Mouse (Mus musculus): ENCODE data around the gene Ralgapb. TPM values are rescaled to one million over a fixed set of nuclear protein-coding genes. Genes with fewer than 3 reads are reported as not detected.

Gene Ralgapb
- total and polyA plus RNA-seq, 3 experiments: 14.6 to 34.5 (median 33.7) TPM

- WGBS: 89% methylated on average over 7 of the region's 7 CpGs
- intact Hi-C loops (cut with DNase I): no loop called here
- Histone ChIP-seq H3K27me3 (ENCODE audit: control insufficient read depth, insufficient read depth, low read length) (no peaks in the 10 kb centered on the region), H3K27ac (peak overlapping the region; percentile 16; the same call in 1 of the 2 replicates), H3K4me3 (no peak overlapping the region), H3K36me3 (ENCODE audit: control insufficient read depth, insufficient read depth, low read length) (no peaks in the 10 kb centered on the region), H3K79me2 (replicated peaks; ENCODE audit: control insufficient read depth, insufficient read depth, low read length) (no peaks in the 10 kb centered on the region), H3K4me1 (ENCODE audit: control insufficient read depth, insufficient read depth, low read length) (no peaks in the 10 kb centered on the region), H3K9ac (ENCODE audit: low read depth, low read length) (no peak overlapping the region)
- TF ChIP-seq POLR2A (IDR thresholded peaks at IDR 0.05; ENCODE audit: insufficient read depth, low read depth, low read length) (no peak), CTCF (IDR thresholded peaks at IDR 0.05) (no peak), EP300 (IDR thresholded peaks at IDR 0.05; ENCODE audit: insufficient read depth, low read depth, low read length) (no peak)
- DNase-seq: no peak
These were observed 93.6 kb downstream of the Ralgapb start for GRCm38 (mm10) chr2:158503226-158503625.

GRCm38 (mm10) chr2:158503671-158504070 is 94.0 kb downstream of the Ralgapb start:
- peak; percentile 49; the same call in 1 of the 2 replicates for TF ChIP-seq EP300 (IDR thresholded peaks at IDR 0.05; ENCODE audit: insufficient read depth, low read depth, low read length)
- TF ChIP-seq POLR2A (IDR thresholded peaks at IDR 0.05; ENCODE audit: insufficient read depth, low read depth, low read length): no peak
- intact Hi-C loops (cut with DNase I): no loop called here
- no peak overlapping the region for H3K9ac ChIP-seq (ENCODE audit: low read depth, low read length)
- H3K4me1 ChIP-seq (ENCODE audit: control insufficient read depth, insufficient read depth, low read length): no peaks in the 10 kb centered on the region
- DNase-seq: peak in 1 of 2 experiments; percentile 44
- H3K4me3 ChIP-seq: no peak overlapping the region
- no peaks in the 10 kb centered on the region for H3K36me3 ChIP-seq (ENCODE audit: control insufficient read depth, insufficient read depth, low read length)
- no peaks in the 10 kb centered on the region for H3K27me3 ChIP-seq (ENCODE audit: control insufficient read depth, insufficient read depth, low read length)
- no peaks in the 10 kb centered on the region for H3K79me2 ChIP-seq (replicated peaks; ENCODE audit: control insufficient read depth, insufficient read depth, low read length)
- peak overlapping the region; percentile 16; the same call in 1 of the 2 replicates for H3K27ac ChIP-seq
- 55% methylated on average over 4 of the region's 4 CpGs for WGBS

GRCm38 (mm10) chr2:158506475-158506874 is 96.8 kb downstream of the Ralgapb start:
- no peaks in the 10 kb centered on the region for H3K36me3 ChIP-seq (ENCODE audit: control insufficient read depth, insufficient read depth, low read length)
- TF ChIP-seq CTCF (IDR thresholded peaks at IDR 0.05) (no peak), EP300 (IDR thresholded peaks at IDR 0.05; ENCODE audit: insufficient read depth, low read depth, low read length) (no peak)
- intact Hi-C loops (cut with DNase I): no loop called here
- H3K79me2 ChIP-seq (replicated peaks; ENCODE audit: control insufficient read depth, insufficient read depth, low read length): no peaks in the 10 kb centered on the region
- no peak overlapping the region for H3K27ac ChIP-seq
- H3K4me1 ChIP-seq (ENCODE audit: control insufficient read depth, insufficient read depth, low read length): no peaks in the 10 kb centered on the region
- no peak overlapping the region for H3K4me3 ChIP-seq
- WGBS: 71% methylated on average over 5 of the region's 5 CpGs
- no peak overlapping the region for H3K9ac ChIP-seq (ENCODE audit: low read depth, low read length)
- no peaks in the 10 kb centered on the region for H3K27me3 ChIP-seq (ENCODE audit: control insufficient read depth, insufficient read depth, low read length)
- no peak for DNase-seq

GRCm38 (mm10) chr2:158507046-158507445 is 97.4 kb downstream of the Ralgapb start:
- H3K79me2 ChIP-seq (replicated peaks; ENCODE audit: control insufficient read depth, insufficient read depth, low read length): no peaks in the 10 kb centered on the region
- 92% methylated on average over 10 of the region's 10 CpGs for WGBS
- intact Hi-C loops (cut with DNase I): no loop called here
- no peak overlapping the region for H3K9ac ChIP-seq (ENCODE audit: low read depth, low read length)
- no peaks in the 10 kb centered on the region for H3K4me1 ChIP-seq (ENCODE audit: control insufficient read depth, insufficient read depth, low read length)
- no peak for TF ChIP-seq CTCF (IDR thresholded peaks at IDR 0.05)
- DNase-seq: no peak
- no peaks in the 10 kb centered on the region for H3K36me3 ChIP-seq (ENCODE audit: control insufficient read depth, insufficient read depth, low read length)
- no peak overlapping the region for H3K27ac ChIP-seq
- H3K27me3 ChIP-seq (ENCODE audit: control insufficient read depth, insufficient read depth, low read length): no peaks in the 10 kb centered on the region
- no peak overlapping the region for H3K4me3 ChIP-seq

GRCm38 (mm10) chr2:158510665-158511064 is 101.0 kb downstream of the Ralgapb start:
- no peak overlapping the region for H3K4me3 ChIP-seq
- 36% methylated on average over 6 of the region's 6 CpGs for WGBS
- intact Hi-C loops (cut with DNase I): no loop called here

GRCm38 (mm10) chr2:158512528-158512927 is 102.9 kb downstream of the Ralgapb start, which contains the start of gene Arhgap40:
TSS of gene Arhgap40 (plus strand) at chr2:158512796.
- Histone ChIP-seq H3K36me3 (ENCODE audit: control insufficient read depth, insufficient read depth, low read length) (no peaks in the 10 kb centered on the region), H3K9ac (ENCODE audit: low read depth, low read length) (no peak within 1 kb of the TSS), H3K4me3 (no peak within 1 kb of the TSS), H3K27me3 (ENCODE audit: control insufficient read depth, insufficient read depth, low read length) (no peaks in the 10 kb centered on the region), H3K27ac (no peak within 1 kb of the TSS), H3K79me2 (replicated peaks; ENCODE audit: control insufficient read depth, insufficient read depth, low read length) (no peaks in the 10 kb centered on the region), H3K4me1 (ENCODE audit: control insufficient read depth, insufficient read depth, low read length) (no peaks in the 10 kb centered on the region)
- no peak for TF ChIP-seq EP300 (IDR thresholded peaks at IDR 0.05; ENCODE audit: insufficient read depth, low read depth, low read length)
- TF ChIP-seq POLR2A (IDR thresholded peaks at IDR 0.05; ENCODE audit: insufficient read depth, low read depth, low read length): no peak
- DNase-seq: no peak
- WGBS: 90% methylated on average over 10 of the region's 10 CpGs
- intact Hi-C loops (cut with DNase I): no loop called here

More at GRCm38 (mm10) chr2:158510665-158511064, 101.0 kb downstream of the Ralgapb start:
- Histone ChIP-seq H3K36me3 (ENCODE audit: control insufficient read depth, insufficient read depth, low read length) (no peaks in the 10 kb centered on the region), H3K9ac (ENCODE audit: low read depth, low read length) (no peak overlapping the region), H3K27me3 (ENCODE audit: control insufficient read depth, insufficient read depth, low read length) (no peaks in the 10 kb centered on the region), H3K79me2 (replicated peaks; ENCODE audit: control insufficient read depth, insufficient read depth, low read length) (no peaks in the 10 kb centered on the region), H3K4me1 (ENCODE audit: control insufficient read depth, insufficient read depth, low read length) (no peaks in the 10 kb centered on the region), H3K27ac (no peak overlapping the region)
- TF ChIP-seq POLR2A (IDR thresholded peaks at IDR 0.05; ENCODE audit: insufficient read depth, low read depth, low read length): no peak
- no peak for TF ChIP-seq CTCF (IDR thresholded peaks at IDR 0.05)
- TF ChIP-seq EP300 (IDR thresholded peaks at IDR 0.05; ENCODE audit: insufficient read depth, low read depth, low read length): no peak
- DNase-seq: peak in 1 of 2 experiments; percentile 35
